Mouse (Mus musculus) T-cell, adult 2 months (primary cell): ENCODE data around the gene Rfx3.

ENCODE experiments used
- DNase-seq: peaks from one replicate; pipeline ENCODE4 v3.0.0; 2022; ENCODE audit warnings: low spot score

Rfx3 gene

DNA sequence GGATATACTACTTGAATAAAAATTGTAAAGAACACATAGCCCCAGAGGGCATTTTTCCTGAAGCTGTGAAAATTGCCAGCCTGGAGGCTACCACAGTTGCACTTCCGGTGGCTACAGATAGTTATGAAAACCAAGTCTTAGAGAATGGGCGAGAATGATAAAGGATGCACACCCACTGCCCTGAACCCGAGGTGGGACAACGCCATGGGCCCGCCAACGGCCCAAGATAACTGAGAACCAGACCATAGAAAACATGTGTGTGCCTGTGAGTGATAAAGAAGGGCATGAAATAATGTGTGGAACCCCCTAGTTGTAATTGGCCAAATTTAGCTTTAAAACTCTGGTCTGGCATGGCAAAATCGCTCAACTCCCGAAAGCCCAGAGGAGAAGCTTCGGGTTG is 105.0 kb downstream of the Rfx3 start:
- no peak for DNase-seq

DNA sequence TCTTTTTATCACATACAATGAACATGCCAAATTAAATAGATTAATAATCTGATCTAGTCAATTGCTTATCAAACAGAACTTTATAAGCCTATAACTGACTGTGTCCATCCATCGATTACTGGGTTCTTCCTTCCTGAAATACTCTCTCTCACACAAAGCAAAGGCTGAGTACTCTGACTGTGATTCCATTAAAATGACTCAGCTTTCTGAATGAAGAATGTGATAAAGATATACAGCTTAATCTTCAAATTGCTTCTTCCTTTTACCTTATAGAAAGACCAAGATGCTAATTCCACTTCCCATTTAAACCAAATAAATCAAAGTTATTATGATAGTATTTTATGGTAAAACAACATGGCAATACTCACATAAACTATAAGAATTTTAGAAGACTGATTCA is 105.8 kb downstream of the Rfx3 start:
- DNase-seq: no peak

DNA sequence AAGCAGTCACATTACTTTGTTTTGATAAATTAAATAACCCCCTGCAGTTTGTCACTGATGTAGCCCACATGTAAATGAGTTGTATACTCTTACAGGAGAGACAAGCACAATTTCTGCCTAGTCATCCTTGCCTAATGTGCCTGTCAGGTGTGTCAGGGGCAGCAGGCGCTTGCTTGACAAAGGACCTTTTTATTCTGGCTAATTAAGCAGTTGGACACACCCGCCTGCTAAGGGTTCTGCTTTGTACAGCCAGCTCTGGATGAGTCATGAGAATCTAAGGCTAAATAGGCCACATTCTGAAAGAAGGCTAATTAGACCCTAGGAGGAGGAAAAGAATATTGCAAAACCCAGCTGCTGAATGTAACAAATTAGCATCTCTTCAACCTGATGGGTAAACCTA is 106.3 kb downstream of the Rfx3 start:
- no peak for DNase-seq

GRCm38 (mm10) chr19:27904209-27904608 is 106.8 kb downstream of the Rfx3 start:
- no peak for DNase-seq

DNA sequence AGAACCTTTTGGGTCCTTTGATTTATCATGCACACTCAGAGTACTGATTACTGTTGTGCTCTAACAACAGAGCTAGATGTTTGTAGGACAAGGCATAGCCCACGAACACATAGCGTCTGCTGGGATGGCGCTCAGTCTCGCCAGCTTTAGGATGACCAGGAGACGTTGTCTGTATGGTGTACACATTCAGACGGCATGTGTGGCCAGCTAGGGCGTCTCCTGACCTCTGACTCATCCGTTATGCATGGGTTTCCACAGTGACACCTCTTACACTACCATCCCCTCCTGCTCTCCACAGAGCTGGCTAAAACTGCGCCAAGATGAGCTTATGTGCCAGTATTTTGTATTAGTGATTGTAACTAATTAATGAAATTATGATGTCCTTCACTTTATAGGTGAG is 108.4 kb downstream of the Rfx3 start:
- no peak for DNase-seq

DNA sequence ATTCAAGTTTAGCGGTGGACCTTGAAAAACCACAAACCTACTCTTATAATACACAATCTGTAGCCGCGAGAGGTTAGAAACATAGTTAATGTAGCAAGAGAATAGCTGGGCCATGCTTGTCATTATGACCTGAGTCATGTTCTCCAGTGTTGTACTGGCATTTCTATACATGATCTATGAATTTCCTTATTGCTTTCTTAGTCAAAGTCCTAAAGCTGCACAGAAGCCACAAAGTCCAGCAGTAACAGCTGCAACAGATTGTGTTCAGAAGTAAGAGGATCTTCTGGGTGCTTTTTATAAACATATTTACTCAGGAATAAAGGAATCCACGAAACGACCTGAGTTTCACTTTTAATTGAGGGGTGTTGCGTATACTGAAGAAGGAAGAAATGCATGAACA is 109.3 kb downstream of the Rfx3 start:
- no peak for DNase-seq

DNA sequence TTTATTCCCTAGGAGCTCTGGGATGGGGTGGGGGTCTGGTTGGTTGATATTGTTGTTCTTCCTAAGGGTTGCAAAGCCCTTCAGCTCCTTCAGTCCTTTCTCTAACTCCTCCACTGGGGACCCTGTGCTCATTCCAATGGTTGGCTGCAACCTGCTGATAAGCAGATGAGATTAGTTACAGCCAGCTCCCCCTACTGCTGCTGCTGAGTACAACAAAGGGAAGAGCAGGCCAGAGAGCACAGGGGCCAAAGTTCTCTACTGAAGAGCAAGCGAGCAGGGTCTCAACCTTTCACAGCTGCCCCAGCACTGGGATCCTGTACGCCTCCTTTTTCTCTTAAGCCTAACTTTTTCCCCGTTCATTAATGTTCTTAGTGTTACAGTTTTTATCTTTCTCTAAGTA is 126.4 kb downstream of the Rfx3 start:
- no peak for DNase-seq

DNA sequence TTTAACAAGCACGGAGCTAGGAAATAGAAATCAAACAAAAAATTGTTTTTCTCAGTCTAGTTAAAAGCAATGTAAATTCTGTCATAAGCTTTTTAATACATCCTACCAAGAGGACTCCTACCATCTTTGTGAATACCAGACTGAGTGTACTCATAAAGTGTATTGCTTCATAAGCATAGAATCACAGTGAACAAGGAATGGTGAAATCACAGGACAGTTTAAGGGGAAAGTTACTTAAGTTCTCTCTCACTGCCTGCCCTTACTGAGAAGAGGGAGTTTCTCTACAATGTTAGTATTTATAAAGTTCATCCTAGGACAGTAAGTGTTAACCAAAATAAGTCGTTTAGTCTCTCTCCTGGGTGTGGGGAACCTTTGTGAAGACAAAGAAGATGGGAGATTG is 133.5 kb downstream of the Rfx3 start:
- DNase-seq: no peak

DNA sequence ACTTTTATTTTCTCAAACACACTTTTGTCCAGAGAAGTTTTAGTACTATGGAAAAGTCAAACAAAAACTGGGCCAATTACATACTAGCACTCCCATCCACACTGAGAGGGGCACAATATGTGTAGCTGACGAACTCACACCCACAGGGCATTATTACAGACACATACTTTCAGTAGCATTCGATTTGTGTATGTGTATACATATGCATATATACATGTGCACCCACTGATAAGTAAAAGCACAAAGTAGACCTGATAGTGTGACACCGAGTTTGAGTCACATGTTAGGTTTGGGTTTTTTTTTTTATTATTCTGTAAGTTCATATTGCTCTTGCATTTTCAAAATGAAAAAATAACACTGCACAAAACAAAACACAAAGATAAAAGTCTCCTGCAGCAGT is 140.2 kb downstream of the Rfx3 start:
- no peak for DNase-seq

DNA sequence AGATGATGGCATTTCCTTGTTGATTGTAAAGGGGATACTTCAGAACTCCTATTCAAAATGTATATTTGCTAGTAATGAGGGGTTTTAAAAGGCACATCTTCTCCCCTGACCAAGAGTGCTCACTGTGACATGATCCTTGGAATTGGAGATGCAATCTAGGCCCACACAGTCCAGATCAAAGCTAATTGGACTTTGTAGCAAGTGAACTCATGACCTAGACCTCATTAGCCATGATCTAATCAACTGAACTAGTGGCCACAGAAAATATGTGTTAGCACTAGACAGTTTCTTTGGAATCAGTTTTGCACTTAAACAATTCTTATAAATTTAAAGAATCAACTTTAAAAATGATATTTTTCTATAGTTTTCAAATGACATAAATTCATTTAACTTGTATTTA is 151.3 kb downstream of the Rfx3 start:
- no peak for DNase-seq

- no peak for DNase-seq
These were observed 162.0 kb downstream of the Rfx3 start for GRCm38 (mm10) chr19:27848946-27849345.

GRCm38 (mm10) chr19:27847055-27847454 is 163.9 kb downstream of the Rfx3 start:
- DNase-seq: no peak

DNA sequence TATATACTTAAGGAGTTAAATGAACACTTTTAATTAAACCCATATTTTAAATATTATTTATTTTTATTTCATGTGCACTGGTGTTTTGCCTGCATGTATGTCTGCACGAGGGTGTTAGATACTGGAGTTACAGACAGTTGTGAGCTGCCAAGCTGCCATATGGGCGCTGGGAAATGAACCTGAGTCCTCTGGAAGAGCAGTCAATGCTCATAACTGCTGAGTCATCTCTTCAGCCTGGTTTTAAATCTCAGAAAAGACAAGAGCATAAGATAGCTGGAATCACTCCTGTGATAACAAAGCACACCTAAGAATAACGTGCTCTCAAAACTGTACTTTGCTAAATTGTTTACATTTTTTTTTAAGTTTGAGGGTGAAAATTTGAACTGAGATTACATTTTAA is 172.3 kb downstream of the Rfx3 start:
- DNase-seq: no peak

GRCm38 (mm10) chr19:27838041-27838440 is 172.9 kb downstream of the Rfx3 start:
- DNase-seq: no peak

- DNase-seq: no peak
These were observed 178.5 kb downstream of the Rfx3 start for GRCm38 (mm10) chr19:27832448-27832847.

DNA sequence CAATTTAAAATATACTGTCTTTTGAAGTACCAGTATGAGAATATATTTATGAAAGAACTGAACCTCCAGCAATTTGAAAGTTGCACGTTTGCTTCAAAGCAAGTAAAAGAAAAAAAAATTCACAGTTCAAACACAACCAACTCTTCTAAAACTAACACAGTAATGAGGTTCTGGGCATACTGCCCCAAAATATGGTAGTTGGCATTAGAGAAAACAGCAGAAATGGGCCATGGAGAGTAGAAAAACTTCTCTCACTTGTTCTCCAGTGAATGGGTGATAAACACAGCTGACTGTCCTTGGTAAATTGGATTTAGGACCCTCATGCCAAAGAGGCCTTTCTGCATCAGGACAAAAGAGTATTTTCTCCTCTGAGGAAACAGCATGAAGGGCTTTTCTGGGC is 182.7 kb downstream of the Rfx3 start:
- DNase-seq: no peak

GRCm38 (mm10) chr19:27817661-27818060 is 193.3 kb downstream of the Rfx3 start:
- no peak for DNase-seq

GRCm38 (mm10) chr19:27780030-27780429 is 230.9 kb downstream of the Rfx3 start:
- no peak for DNase-seq

- DNase-seq: no peak
These were observed 240.2 kb downstream of the Rfx3 start for GRCm38 (mm10) chr19:27770716-27771265.

- DNase-seq: no peak
These were observed 242.5 kb downstream of the Rfx3 start for GRCm38 (mm10) chr19:27768444-27768843.

DNA sequence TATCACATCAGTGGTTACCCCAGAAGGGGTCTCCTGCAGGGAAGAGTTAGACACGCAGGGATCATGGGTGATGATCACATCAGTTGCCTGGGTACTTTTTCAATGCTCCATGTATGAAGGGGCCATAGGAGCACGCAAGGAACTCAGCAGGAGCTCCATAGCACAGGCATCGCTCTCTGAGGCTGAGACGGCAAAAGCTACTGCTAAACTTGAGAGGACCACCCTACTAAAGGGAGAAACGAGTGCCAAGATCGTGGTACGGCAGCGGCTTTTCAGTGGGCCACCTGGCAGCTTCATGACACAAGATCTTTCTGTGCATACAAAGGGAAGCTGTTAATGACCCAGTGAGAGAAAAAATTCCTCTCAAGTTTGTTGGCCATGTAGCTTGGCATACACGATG is 250.7 kb downstream of the Rfx3 start:
- DNase-seq: no peak

- DNase-seq: no peak
These were observed 251.6 kb downstream of the Rfx3 start for GRCm38 (mm10) chr19:27759347-27759746.

- no peak for DNase-seq
These were observed 263.7 kb downstream of the Rfx3 start for GRCm38 (mm10) chr19:27747301-27747700.

DNA sequence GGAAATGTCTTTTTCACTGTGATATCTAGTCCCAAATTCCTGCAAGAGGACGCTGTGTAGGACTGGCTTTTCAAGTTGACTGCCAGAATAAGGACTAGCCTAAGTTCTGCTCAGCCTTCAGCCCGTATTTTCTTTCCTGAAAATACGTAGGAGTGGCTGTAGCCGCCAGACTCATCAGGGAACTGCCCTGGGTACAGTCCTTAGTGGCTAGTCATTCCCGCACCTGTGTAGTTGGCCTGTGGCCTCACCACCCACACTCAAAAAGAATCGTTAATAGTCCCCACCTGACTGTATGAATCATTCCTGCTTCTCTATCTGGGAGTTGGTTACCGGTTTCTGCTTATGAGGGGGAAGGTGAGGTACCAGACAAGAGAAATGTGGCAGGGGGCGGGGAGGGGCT is 272.1 kb downstream of the Rfx3 start:
- no peak for DNase-seq

DNA sequence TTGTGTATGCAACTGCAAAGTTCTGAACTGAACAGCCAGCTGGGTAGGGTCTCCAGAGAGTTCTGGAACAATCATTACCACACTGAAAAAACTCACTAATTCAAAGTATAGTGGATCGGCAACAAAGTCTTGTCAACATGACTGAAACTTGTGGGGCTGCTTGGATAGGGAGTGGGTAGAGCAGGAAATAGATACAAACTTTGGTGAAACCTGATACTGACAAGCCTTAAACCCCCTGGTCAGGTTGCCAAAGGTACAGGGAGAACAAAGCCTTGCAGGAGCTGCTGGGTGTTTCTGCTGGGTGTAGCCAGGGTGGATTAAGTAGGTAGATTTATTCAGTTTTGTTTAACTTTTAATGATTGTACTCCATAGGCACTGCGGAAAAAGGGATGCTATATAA is 274.4 kb downstream of the Rfx3 start:
- DNase-seq: no peak
